Mouse (Mus musculus) erythroblast, embryonic 14.5 days (primary cell): ENCODE results near the gene BC049715.

Source experiments
- GATA1 ChIP-seq: IDR thresholded peaks from 2 replicates; pipeline ENCODE4 v1.6.1; 2012; ENCODE audit warnings: low read length, inconsistent platforms, mixed read lengths
- TAL1 ChIP-seq: IDR thresholded peaks from 3 replicates; pipeline ENCODE4 v1.6.1; 2012; ENCODE audit warnings: low read length, inconsistent platforms, mixed read lengths

DNA sequence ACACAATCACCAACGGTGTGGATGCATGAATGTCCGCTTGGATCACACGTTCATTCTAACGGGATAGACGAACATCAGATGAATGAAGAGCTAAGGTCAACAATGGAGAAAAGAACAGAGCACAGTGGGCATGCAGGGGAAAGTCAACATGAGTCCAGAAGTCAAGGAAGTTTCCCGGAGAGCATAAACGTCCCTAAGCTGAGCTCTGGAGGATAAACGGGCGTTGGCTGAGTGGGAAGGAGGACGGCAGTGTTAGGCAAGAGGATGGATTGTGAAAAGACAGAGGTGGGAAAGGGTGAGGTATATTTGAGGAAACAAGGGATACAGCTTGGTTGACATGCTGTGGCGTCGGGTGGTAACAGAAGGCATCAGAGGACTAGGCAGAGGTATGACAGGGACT, 45.3 kb upstream of the BC049715 start:
- TF ChIP-seq TAL1 (no peak), GATA1 (no peak)
